Mouse (Mus musculus) midbrain, embryonic 16.5 days (tissue): ENCODE data around the gene Hint1. TPM values are rescaled to one million over a fixed set of nuclear protein-coding genes. Genes with fewer than 3 reads are reported as not detected.

Source experiments
- ATAC-seq: fragments of 200-750 bp; cut with Nextera tagmentation; 2 replicates; pipeline ENCODE4 v1.8.0; 2017; ENCODE audit warnings: moderate TSS enrichment
- H3K27ac ChIP-seq: fragments of 300-500 bp; sonication (generic); 2 replicates; pipeline ENCODE4 v1.5.1; 2014; ENCODE audit warnings: mild to moderate bottlenecking, low read length, mixed read lengths
- H3K27me3 ChIP-seq: fragments of 300-500 bp; sonication (generic); 2 replicates; pipeline ENCODE4 v1.6.1; 2014; ENCODE audit warnings: low read depth, low read length, mixed read lengths; ENCODE audit not compliant: control insufficient read depth, insufficient read depth
- H3K36me3 ChIP-seq: fragments of 300-500 bp; sonication (generic); 2 replicates; pipeline ENCODE4 v1.6.1; 2014; ENCODE audit warnings: mild to moderate bottlenecking, low read length, moderate library complexity, mixed read lengths; ENCODE audit not compliant: control insufficient read depth, insufficient read depth
- H3K4me1 ChIP-seq: fragments of 300-500 bp; sonication (generic); 2 replicates; pipeline ENCODE4 v1.6.1; 2014; ENCODE audit warnings: mild to moderate bottlenecking, low read length, mixed read lengths; ENCODE audit not compliant: control insufficient read depth, insufficient read depth
- H3K4me2 ChIP-seq: fragments of 300-500 bp; sonication (generic); 2 replicates; pipeline ENCODE4 v1.6.1; 2014; ENCODE audit warnings: mild to moderate bottlenecking, low read length, mixed read lengths
- H3K4me3 ChIP-seq: fragments of 300-500 bp; sonication (generic); 2 replicates; pipeline ENCODE4 v1.5.1; 2014; ENCODE audit warnings: low read depth, mild to moderate bottlenecking, low read length, moderate library complexity, mixed read lengths
- H3K9ac ChIP-seq: fragments of 300-500 bp; sonication (generic); 2 replicates; pipeline ENCODE4 v1.6.1; 2014; ENCODE audit warnings: low read depth, low read length, mixed read lengths
- H3K9me3 ChIP-seq: fragments of 300-500 bp; sonication (generic); replicated peaks from 2 replicates; pipeline ENCODE4 v1.6.1; 2014; ENCODE audit warnings: mild to moderate bottlenecking, low read length, mixed read lengths; ENCODE audit not compliant: control insufficient read depth, poor library complexity, severe bottlenecking
- WGBS: fragments of 180-500 bp; shearing (Covaris S2); extraction: QIAGEN DNeasy Blood & Tissue Kit; methylation state at CpG from one replicate; pipeline ENCODE4 v1.1.7; 2014; 5-methylcytosine and 5-hydroxymethylcytosine counted together
- polyA plus RNA-seq: library from polyadenylated mRNA; unstranded; fragments of >200 nt; fragmentation: Nextera tagmentation; extraction: Ambion mirVana; gene quantifications from 2 replicates; pipeline ENCODE4 v1.2.1, GENCODE M21; 2015

Hint1 gene
- polyA plus RNA-seq, 1 experiment from 2014 or later, result 741 TPM

DNA sequence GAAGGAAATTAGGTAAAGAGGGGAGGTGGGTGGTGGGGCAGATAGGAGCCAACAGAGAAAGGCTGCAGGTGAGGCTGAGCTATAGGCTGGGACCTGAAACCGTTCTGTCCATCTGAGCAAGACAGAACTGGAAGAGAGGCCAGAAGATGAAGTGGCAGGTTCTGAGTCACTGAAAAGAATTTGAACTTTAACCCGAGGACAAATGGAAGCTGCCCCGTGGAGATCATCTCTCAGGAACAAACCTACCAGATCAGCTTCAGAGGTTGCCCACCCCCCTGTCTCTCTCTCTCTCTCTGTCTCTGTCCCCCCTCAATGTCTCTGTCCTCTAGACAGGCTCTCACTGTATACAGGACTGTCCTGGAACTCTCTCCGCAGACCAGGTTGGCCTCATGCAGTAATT lies 33.5 kb downstream of the Hint1 start:
- Histone ChIP-seq H3K9ac (no peak overlapping the region), H3K9me3 (no peaks in the 10 kb centered on the region), H3K4me3 (no peak overlapping the region), H3K27ac (no peak overlapping the region), H3K4me2 (no peak overlapping the region), H3K4me1 (peaks cover 8% of the 10 kb centered on the region; the same call in 1 of the 2 replicates), H3K27me3 (no peaks in the 10 kb centered on the region), H3K36me3 (no peaks in the 10 kb centered on the region)
- WGBS, result 77% methylated on average over 4 of the region's 4 CpGs
- no peak for ATAC-seq

DNA sequence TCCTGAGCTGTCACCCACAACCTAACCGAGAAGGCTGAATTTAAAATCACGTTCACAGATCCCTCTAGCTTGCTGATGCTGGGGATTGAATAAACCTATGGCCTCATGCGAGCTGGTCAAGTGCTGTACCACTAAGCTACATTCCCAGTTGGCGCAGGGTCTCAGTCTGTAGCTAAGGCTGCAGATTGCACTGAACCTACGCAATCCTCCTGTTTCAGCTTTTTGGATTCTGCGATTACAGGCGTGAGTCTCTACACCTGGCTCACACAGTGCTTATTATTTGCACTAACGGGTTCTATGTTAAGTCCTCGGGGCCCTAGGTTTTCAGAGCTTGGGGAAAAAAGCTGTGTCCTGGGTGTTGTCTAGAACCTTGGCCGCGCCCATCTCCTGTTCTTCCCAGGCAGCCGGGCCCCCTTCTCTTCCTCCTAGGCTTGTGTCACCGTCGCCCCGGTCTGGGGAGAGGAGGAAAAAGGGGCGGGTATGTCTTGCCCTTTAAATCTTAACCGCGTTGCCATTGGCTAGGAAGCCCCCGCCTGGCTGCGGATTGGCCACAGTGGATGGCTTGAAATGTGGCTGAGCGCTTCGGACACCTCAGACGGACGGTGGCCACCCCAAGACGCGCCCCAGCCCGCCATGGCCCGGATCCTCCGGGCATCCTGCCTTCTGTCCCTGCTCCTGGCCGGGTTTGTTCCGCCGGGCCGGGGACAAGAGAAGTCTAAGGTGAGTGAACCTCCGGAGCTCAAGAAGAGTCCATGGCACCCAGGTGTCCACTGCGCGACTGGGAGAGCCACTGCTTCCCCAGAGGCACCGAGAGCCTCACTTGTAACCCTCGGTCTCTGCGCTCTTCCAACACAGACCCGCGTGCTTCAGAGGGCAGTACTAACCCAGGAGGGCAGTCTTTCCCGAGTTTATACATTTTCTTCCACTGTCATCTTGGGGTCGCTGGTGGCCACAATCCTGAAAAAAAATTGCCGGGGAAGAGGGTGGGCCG lies 36.4 kb downstream of the Hint1 start, which contains the start of gene Gpx3:
TSS of gene Gpx3 (plus strand) at position 121 of the 991 bp plus-strand sequence.
- Histone ChIP-seq H3K4me1 (peaks cover 8% of the 10 kb centered on the region; the same call in 1 of the 2 replicates), H3K4me2 (peak within 1 kb of the TSS; percentile 95), H3K4me3 (peak within 1 kb of the TSS; percentile 57), H3K27ac (no peak within 1 kb of the TSS), H3K9ac (peak within 1 kb of the TSS; percentile 68), H3K36me3 (no peaks in the 10 kb centered on the region), H3K9me3 (no peaks in the 10 kb centered on the region), H3K27me3 (no peaks in the 10 kb centered on the region)
- WGBS, result 14% methylated on average over 44 of the region's 45 CpGs
- ATAC-seq, result peak; percentile 95

DNA sequence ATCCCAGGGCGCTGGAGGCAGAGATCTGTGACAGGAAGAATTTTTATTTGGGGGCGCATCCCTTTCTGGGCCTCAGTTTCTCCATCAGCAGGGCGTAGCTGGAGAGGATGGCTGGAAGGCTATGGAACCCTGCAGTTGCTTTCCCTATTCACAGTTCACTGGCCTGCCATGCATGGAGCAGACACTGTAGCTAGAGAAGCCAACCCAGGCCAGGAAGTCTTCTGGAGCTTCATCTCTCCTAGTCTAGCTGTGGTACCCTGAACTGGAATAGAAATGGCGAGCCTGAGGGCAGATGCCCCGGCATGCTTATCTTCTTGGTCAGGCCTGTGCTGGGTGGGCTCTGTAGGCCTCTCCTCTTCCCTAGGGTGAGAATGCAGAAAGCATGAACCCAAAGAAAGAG lies 37.2 kb downstream of the Hint1 start:
- Histone ChIP-seq H3K36me3 (no peaks in the 10 kb centered on the region), H3K9ac (peak overlapping the region; percentile 68)
- WGBS, result 76% methylated on average over 5 of the region's 5 CpGs

DNA sequence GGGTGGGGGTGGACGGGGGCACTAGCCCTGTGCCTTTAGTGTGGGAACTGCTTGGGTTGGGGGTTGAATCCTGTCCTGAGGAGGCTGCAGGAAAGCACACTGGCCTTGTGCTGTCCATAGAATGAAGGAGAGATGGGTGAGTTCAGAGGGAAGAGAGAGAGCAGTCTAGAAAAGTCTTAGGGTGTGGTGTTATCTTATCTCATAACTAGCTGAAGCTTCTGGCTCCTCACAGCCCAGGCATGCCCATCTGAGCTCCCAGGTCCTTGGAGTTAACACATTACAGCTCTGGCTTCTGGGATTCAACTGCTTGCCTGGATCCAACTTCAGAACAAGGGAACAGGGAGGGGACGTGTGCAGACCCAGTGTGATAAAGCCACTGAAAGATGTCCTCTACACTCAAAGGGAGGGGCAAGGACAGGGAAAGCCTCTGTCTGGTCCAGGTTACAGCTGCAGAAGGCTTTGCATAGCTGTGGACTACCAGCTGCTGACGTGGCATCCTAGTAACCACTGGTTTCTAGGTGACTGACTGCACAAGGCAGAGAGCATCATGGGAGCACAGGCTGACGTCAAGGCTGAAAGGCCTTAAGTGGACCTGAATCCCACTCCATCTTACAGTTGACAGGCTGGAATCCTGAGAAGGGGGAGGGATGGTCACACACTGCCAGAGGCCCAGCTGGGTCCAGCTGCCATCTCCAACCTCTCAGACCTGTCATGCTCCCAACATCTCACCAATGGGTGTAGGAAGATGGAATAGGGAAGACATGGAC lies 37.9 kb downstream of the Hint1 start:
- Histone ChIP-seq H3K4me2 (no peak overlapping the region), H3K9ac (no peak overlapping the region), H3K36me3 (no peaks in the 10 kb centered on the region), H3K27ac (no peak overlapping the region), H3K4me1 (peaks cover 8% of the 10 kb centered on the region; the same call in 1 of the 2 replicates), H3K9me3 (no peaks in the 10 kb centered on the region), H3K27me3 (no peaks in the 10 kb centered on the region), H3K4me3 (no peak overlapping the region)
- no peak for ATAC-seq
- 53% methylated on average over 4 of the region's 4 CpGs for WGBS

More for the DNA sequence above, 37.2 kb downstream of the Hint1 start:
- no peak for ATAC-seq
- Histone ChIP-seq H3K27me3 (no peaks in the 10 kb centered on the region), H3K27ac (no peak overlapping the region), H3K4me3 (peak overlapping the region; percentile 57), H3K9me3 (no peaks in the 10 kb centered on the region), H3K4me2 (peak overlapping the region; percentile 95), H3K4me1 (peaks cover 8% of the 10 kb centered on the region; the same call in 1 of the 2 replicates)

DNA sequence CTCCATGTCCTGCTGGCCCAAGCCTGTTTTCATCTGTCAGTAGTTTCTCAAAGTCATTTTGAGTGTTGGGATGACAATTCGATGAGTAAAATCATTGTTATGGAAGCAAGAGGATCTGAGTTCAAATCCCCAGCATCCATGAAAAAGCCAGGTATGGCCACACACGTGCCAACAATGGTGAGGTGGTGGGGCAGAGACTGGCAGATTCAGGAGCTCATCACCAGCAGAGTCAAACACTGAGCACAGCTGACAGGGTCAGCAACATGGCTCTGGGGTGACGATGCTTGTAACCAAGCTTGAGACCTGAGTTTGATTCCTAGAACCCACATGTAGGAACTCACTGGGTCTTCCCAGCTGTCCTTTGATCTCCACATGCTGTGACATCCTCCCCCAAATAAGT lies 38.9 kb downstream of the Hint1 start:
- Histone ChIP-seq H3K27me3 (no peaks in the 10 kb centered on the region), H3K36me3 (no peaks in the 10 kb centered on the region), H3K9me3 (no peaks in the 10 kb centered on the region), H3K4me1 (peaks cover 8% of the 10 kb centered on the region; the same call in 1 of the 2 replicates), H3K9ac (no peak overlapping the region), H3K4me2 (no peak overlapping the region), H3K27ac (no peak overlapping the region), H3K4me3 (no peak overlapping the region)
- 85% methylated on average over 3 of the region's 3 CpGs for WGBS
- ATAC-seq, result no peak

DNA sequence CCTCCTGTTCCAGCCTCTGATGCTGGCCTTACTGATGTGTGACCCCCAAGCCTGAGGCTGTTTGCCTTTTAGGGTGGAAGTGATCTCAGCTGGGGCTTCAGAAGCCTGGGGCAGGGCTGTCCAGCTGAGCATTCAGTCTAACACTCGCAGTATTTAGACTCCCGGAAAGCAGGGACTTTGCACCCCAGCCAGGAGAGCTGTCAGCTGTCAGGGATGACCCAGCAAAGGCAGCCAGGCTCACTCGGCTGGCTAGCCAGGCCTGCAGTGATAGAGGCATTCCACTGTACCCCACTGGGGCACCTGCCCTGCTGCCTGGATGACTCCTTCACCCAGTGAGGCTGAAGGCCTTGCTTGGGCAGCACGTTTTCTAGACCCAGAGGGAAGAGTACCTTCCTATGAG lies 39.7 kb downstream of the Hint1 start:
- H3K27me3 ChIP-seq, result no peaks in the 10 kb centered on the region
- ATAC-seq, result no peak
- H3K27ac ChIP-seq, result no peak overlapping the region
- no peak overlapping the region for H3K9ac ChIP-seq
- 66% methylated on average over 4 of the region's 4 CpGs for WGBS
- H3K9me3 ChIP-seq, result no peaks in the 10 kb centered on the region
- peaks cover 8% of the 10 kb centered on the region; the same call in 1 of the 2 replicates for H3K4me1 ChIP-seq
- no peak overlapping the region for H3K4me2 ChIP-seq
- no peaks in the 10 kb centered on the region for H3K36me3 ChIP-seq
- no peak overlapping the region for H3K4me3 ChIP-seq

DNA sequence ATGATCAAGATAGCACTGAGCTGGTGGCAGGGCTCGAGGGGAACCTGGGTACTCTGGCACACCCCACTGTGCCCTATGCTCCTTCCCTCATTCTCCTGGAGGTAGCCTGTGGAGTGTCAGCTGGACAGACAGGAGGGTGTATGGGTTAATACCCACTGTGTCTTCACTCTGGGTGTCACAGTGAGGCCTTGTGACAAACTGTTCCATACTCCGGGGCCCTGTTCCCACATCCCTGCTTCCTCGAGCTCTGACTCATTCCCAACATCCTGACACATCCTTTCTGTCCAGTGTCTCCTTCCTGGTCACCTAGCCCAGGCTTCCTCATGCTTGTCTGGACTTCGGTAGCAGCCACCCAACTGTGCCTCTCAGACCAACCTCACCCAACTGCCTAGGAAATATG lies 40.3 kb downstream of the Hint1 start:
- no peaks in the 10 kb centered on the region for H3K36me3 ChIP-seq
- H3K4me1 ChIP-seq, result peaks cover 8% of the 10 kb centered on the region; the same call in 1 of the 2 replicates
- no peaks in the 10 kb centered on the region for H3K27me3 ChIP-seq
- no peak for ATAC-seq
- H3K4me3 ChIP-seq, result no peak overlapping the region
- H3K27ac ChIP-seq, result no peak overlapping the region
- no peaks in the 10 kb centered on the region for H3K9me3 ChIP-seq
- no peak overlapping the region for H3K4me2 ChIP-seq
- 91% methylated on average over 4 of the region's 4 CpGs for WGBS
- no peak overlapping the region for H3K9ac ChIP-seq

DNA sequence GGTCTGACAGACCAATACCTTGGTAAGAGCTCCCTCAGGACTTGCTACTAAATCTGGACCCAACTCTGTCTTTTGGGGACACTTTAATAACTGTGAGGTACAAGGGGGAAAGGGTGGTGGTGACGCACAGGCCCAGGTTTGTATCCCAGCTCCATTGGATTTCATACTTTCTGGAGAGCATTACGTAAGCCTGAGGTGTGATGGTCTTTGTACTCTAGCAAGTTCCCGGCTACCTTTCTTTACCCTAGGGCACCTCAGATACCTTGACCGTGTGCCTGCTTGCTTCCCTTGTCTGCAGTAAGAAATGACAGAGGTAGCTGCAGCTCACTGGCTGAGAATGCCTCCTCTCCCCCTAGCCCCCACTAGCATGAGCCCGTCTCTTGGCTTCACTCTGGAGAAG lies 41.1 kb downstream of the Hint1 start:
- Histone ChIP-seq H3K9me3 (no peaks in the 10 kb centered on the region), H3K4me3 (no peak overlapping the region), H3K36me3 (no peaks in the 10 kb centered on the region), H3K9ac (no peak overlapping the region), H3K27me3 (no peaks in the 10 kb centered on the region), H3K4me2 (no peak overlapping the region), H3K27ac (no peak overlapping the region), H3K4me1 (peaks cover 7% of the 10 kb centered on the region; the same call in 1 of the 2 replicates)
- no peak for ATAC-seq
- WGBS, result 95% methylated on average over 5 of the region's 5 CpGs
